Mouse (Mus musculus): Measurements from ENCODE around the gene Alpi. TPM values are rescaled to one million over a fixed set of nuclear protein-coding genes. Genes with fewer than 3 reads are reported as not detected.
A peak's percentile ranks its signal among the peaks of the same experiment; 100 is the strongest.

The Alpi gene
- polyA plus RNA-seq, 1 experiment from 2014 or later = not detected

DNA sequence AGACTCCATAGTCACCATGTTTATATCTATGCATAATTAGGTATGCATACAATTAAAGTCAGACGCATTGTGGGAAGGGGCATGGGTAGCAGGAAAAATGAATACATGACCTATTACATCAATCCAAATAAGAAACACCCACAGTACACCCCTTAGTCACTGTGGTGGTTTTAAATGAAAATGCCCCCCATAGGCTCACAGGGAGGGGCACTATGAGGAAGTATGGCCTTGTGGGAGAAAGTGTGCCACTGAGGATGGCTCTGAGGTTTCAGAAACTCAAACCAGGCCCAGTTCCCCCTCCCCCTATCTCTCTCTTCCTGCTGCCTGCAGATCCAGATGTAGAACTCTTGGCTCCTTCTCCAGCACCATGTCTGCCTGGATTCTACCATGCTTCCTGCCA is 2.5 kb upstream of the Alpi start:
- no peak overlapping the region for H3K9ac ChIP-seq
- 64% methylated on average over 1 of the region's 1 CpGs for WGBS
- H3K27me3 ChIP-seq = no peaks in the 10 kb centered on the region
- H3K4me2 ChIP-seq = no peak overlapping the region
- H3K9me3 ChIP-seq = no peaks in the 10 kb centered on the region
- no peaks in the 10 kb centered on the region for H3K36me3 ChIP-seq
- H3K4me1 ChIP-seq (replicated peaks) = no peaks in the 10 kb centered on the region
- H3K4me3 ChIP-seq = no peak overlapping the region
- H3K27ac ChIP-seq (replicated peaks) = no peak overlapping the region
- ATAC-seq (ENCODE audit: low FRiP score, low read depth) = no peak

DNA sequence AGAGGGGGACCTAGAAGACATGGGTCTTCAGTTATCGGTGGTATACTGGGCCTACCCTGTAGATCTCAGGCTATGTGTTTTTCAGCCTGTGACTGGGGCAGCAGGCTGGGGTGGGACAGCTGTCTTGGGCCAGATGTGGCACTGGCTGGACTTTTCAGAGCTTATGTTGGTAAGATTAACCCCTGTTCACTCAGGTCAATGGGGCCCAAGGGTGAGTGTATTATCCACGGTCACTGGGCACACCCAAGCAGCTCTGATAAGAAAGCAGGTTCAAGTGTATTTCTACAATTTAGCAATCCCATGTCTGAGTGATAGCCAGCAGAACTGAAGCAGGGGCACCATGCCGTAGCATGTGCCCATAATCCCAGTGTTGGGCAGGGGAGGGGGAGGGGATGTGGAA is 708 bp upstream of the Alpi start:
- no peaks in the 10 kb centered on the region for H3K36me3 ChIP-seq
- no peaks in the 10 kb centered on the region for H3K9me3 ChIP-seq
- no peaks in the 10 kb centered on the region for H3K4me1 ChIP-seq (replicated peaks)
- H3K4me3 ChIP-seq = no peak overlapping the region
- H3K4me2 ChIP-seq = no peak overlapping the region
- 90% methylated on average over 3 of the region's 3 CpGs for WGBS
- no peak overlapping the region for H3K9ac ChIP-seq
- H3K27me3 ChIP-seq = no peaks in the 10 kb centered on the region
- ATAC-seq (ENCODE audit: low FRiP score, low read depth) = no peak
- H3K27ac ChIP-seq (replicated peaks) = no peak overlapping the region

DNA sequence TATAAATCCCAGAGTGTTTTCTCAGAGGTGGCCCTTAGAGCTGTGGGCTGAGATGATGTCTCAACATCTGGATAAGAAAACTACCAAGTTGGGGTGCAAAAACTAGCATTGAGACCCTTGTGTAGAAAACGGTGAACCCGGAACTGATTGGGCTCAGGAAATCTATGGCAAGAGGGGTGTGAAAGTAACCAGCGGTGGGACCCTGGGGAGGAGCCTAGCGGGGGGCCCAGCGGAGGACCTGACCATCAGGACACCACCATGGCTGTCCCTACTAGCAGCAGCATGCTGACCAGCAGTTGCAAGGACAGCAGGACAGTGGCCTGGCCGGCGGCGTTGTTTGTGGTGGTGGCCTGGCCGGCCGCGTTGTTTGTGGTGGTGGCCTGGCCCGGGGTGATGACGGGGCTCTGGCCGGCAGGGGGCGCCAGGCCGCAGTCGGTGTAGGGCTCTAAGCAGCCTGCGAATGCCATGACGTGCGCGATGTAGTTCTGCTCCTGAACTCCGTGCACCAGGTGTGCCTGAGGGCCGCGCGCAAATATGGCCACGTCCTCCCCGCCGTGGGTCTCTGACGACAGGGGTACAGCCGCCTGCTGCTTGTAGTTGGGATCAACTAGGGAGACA is 2.9 kb downstream of the Alpi start:
- Histone ChIP-seq H3K27ac (replicated peaks) (no peak overlapping the region), H3K4me2 (peak overlapping the region; percentile 30), H3K9ac (no peak overlapping the region), H3K4me3 (no peak overlapping the region), H3K9me3 (no peaks in the 10 kb centered on the region), H3K4me1 (replicated peaks) (no peaks in the 10 kb centered on the region), H3K36me3 (no peaks in the 10 kb centered on the region), H3K27me3 (no peaks in the 10 kb centered on the region)
- 14% methylated on average over 30 of the region's 30 CpGs for WGBS
- peak; percentile 60; the same call in 1 of the 2 replicates for ATAC-seq (ENCODE audit: low FRiP score, low read depth)

GRCm38 (mm10) chr1:87095642-87096041 is 5.8 kb downstream of the Alpi start:
- Histone ChIP-seq H3K4me3 (no peak overlapping the region), H3K27me3 (no peaks in the 10 kb centered on the region), H3K9me3 (no peaks in the 10 kb centered on the region), H3K4me1 (replicated peaks) (no peaks in the 10 kb centered on the region), H3K9ac (no peak overlapping the region), H3K4me2 (no peak overlapping the region), H3K36me3 (no peaks in the 10 kb centered on the region), H3K27ac (replicated peaks) (no peak overlapping the region)
- WGBS = 80% methylated on average over 8 of the region's 8 CpGs
- ATAC-seq (ENCODE audit: low FRiP score, low read depth) = no peak

- Histone ChIP-seq H3K4me3 (no peak within 1 kb of the TSS), H3K4me2 (no peak within 1 kb of the TSS), H3K27ac (replicated peaks) (no peak within 1 kb of the TSS), H3K9ac (no peak within 1 kb of the TSS), H3K27me3 (no peaks in the 10 kb centered on the region), H3K9me3 (no peaks in the 10 kb centered on the region), H3K4me1 (replicated peaks) (no peaks in the 10 kb centered on the region), H3K36me3 (no peaks in the 10 kb centered on the region)
- no peak for ATAC-seq (ENCODE audit: low FRiP score, low read depth)
- 84% methylated on average over 4 of the region's 4 CpGs for WGBS
These were observed 11.6 kb downstream of the Alpi start, which contains the start of gene Alppl2 for GRCm38 (mm10) chr1:87089828-87090227. TSS of gene Alppl2 (minus strand) at chr1:87089928.

DNA sequence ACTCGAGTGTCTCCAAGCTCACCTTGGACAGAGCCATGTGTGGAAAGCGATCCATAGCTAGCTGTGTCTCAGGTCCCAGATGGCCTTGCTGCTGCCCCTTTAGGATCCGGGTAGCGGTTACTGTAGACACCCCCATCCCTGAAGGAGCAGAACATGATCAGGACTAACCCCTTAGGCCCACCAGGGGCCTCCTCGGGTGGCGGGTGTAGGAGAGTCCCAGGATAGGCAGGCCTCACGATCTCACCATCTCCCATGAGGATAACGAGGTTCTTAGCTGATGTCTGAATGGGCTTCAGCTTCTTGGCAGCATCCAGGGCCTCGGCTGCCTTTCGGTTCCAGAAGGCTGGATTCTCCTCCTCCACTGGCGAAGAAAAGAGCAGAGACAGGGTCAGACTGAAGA is 12.2 kb downstream of the Alpi start:
- H3K27ac ChIP-seq (replicated peaks) = no peak overlapping the region
- no peaks in the 10 kb centered on the region for H3K4me1 ChIP-seq (replicated peaks)
- H3K27me3 ChIP-seq = no peaks in the 10 kb centered on the region
- no peaks in the 10 kb centered on the region for H3K36me3 ChIP-seq
- no peak overlapping the region for H3K9ac ChIP-seq
- no peak overlapping the region for H3K4me3 ChIP-seq
- H3K4me2 ChIP-seq = no peak overlapping the region
- no peaks in the 10 kb centered on the region for H3K9me3 ChIP-seq
- ATAC-seq (ENCODE audit: low FRiP score, low read depth) = no peak
- 92% methylated on average over 11 of the region's 11 CpGs for WGBS

DNA sequence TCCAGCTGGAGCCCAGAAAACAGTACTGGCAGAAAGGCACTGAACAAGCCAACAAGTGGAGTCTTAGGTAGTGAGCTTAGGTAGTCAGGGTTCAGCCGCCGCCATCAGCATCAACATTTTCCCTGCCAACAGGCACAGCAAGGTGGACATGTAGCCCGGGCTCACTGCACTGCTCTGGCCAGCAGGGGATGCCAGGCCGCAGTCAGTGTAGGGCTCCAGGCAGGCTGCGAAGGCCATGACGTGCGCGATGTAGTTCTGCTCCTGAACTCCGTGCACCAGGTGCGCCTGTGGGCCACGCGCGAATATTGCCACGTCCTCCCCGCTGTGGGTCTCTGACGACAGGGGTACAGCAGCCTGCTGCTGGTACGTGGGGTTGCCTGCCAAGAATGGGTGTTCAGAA is 14.4 kb downstream of the Alpi start:
- Histone ChIP-seq H3K9ac (no peak overlapping the region), H3K9me3 (no peaks in the 10 kb centered on the region), H3K4me1 (replicated peaks) (no peaks in the 10 kb centered on the region), H3K27me3 (no peaks in the 10 kb centered on the region), H3K36me3 (no peaks in the 10 kb centered on the region), H3K27ac (replicated peaks) (no peak overlapping the region), H3K4me3 (no peak overlapping the region), H3K4me2 (no peak overlapping the region)
- no peak for ATAC-seq (ENCODE audit: low FRiP score, low read depth)
- WGBS = 73% methylated on average over 17 of the region's 17 CpGs

DNA sequence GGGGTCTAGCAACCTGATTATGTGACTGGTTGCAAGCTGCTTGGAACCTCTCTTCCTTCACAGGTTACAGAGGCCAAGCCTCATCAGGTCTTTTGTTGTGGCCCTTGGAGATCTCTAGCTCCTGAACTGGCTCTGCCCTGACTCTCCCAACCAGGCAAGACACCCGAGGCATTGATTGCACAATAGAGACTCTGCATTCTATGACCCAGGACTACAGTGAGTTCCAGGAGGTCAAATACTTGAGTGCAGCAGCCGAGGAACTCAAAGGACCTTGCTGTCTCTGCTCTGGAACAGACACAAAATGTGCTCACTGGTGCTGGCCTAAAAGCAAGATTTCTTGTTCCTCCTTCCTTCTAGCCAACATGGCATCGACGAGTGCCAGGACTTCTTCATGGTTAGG is 15.2 kb downstream of the Alpi start:
- no peak overlapping the region for H3K9ac ChIP-seq
- no peaks in the 10 kb centered on the region for H3K9me3 ChIP-seq
- H3K27me3 ChIP-seq = no peaks in the 10 kb centered on the region
- H3K4me1 ChIP-seq (replicated peaks) = no peaks in the 10 kb centered on the region
- no peak overlapping the region for H3K27ac ChIP-seq (replicated peaks)
- WGBS = 70% methylated on average over 4 of the region's 4 CpGs
- no peak overlapping the region for H3K4me2 ChIP-seq
- no peak overlapping the region for H3K4me3 ChIP-seq
- ATAC-seq (ENCODE audit: low FRiP score, low read depth) = no peak
- no peaks in the 10 kb centered on the region for H3K36me3 ChIP-seq

- no peak overlapping the region for H3K4me3 ChIP-seq
- H3K4me1 ChIP-seq (replicated peaks) = no peaks in the 10 kb centered on the region
- H3K27ac ChIP-seq (replicated peaks) = no peak overlapping the region
- no peak overlapping the region for H3K9ac ChIP-seq
- no peak overlapping the region for H3K4me2 ChIP-seq
- no peaks in the 10 kb centered on the region for H3K27me3 ChIP-seq
- no peaks in the 10 kb centered on the region for H3K36me3 ChIP-seq
- no peak for ATAC-seq (ENCODE audit: low FRiP score, low read depth)
- 89% methylated on average over 8 of the region's 8 CpGs for WGBS
- no peaks in the 10 kb centered on the region for H3K9me3 ChIP-seq
These were observed 27.6 kb downstream of the Alpi start for GRCm38 (mm10) chr1:87073776-87074175.

GRCm38 (mm10) chr1:87070720-87071119 is 30.7 kb downstream of the Alpi start:
- no peak for ATAC-seq (ENCODE audit: low FRiP score, low read depth)
- no peak overlapping the region for H3K9ac ChIP-seq
- H3K4me3 ChIP-seq = no peak overlapping the region
- H3K27me3 ChIP-seq = no peaks in the 10 kb centered on the region
- H3K27ac ChIP-seq (replicated peaks) = no peak overlapping the region
- H3K9me3 ChIP-seq = no peaks in the 10 kb centered on the region
- no peaks in the 10 kb centered on the region for H3K36me3 ChIP-seq
- H3K4me1 ChIP-seq (replicated peaks) = no peaks in the 10 kb centered on the region
- WGBS = 48% methylated on average over 16 of the region's 16 CpGs
- H3K4me2 ChIP-seq = no peak overlapping the region

DNA sequence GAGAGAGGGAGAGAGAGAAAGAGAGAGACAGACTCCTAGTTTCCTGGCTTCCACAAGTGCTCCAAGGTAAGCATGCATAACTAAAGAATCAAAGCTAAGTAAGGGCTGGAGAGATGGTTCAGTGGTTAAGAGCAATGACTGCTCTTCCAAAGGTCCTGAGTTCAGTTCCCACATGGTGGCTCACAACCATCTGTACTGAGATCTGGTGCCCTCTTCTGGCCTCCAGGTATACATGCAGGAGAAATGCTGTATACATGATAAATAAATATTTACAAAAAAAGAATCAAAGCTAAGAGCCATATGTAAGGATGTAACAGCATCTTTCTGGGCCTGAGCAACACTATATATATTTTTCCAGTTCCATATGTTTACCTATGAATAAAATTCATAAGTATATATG is 40.5 kb downstream of the Alpi start:
- Histone ChIP-seq H3K4me1 (replicated peaks) (no peaks in the 10 kb centered on the region), H3K27me3 (no peaks in the 10 kb centered on the region), H3K36me3 (no peaks in the 10 kb centered on the region), H3K27ac (replicated peaks) (no peak overlapping the region), H3K4me2 (no peak overlapping the region), H3K9me3 (no peaks in the 10 kb centered on the region), H3K9ac (no peak overlapping the region), H3K4me3 (no peak overlapping the region)
- ATAC-seq (ENCODE audit: low FRiP score, low read depth) = no peak

GRCm38 (mm10) chr1:87059042-87059665 is 42.3 kb downstream of the Alpi start:
- no peaks in the 10 kb centered on the region for H3K9me3 ChIP-seq
- no peak overlapping the region for H3K4me2 ChIP-seq
- no peak overlapping the region for H3K4me3 ChIP-seq
- no peaks in the 10 kb centered on the region for H3K27me3 ChIP-seq
- no peaks in the 10 kb centered on the region for H3K4me1 ChIP-seq (replicated peaks)
- no peaks in the 10 kb centered on the region for H3K36me3 ChIP-seq
- no peak overlapping the region for H3K27ac ChIP-seq (replicated peaks)
- WGBS = 80% methylated on average over 8 of the region's 8 CpGs
- ATAC-seq (ENCODE audit: low FRiP score, low read depth) = no peak
- no peak overlapping the region for H3K9ac ChIP-seq

DNA sequence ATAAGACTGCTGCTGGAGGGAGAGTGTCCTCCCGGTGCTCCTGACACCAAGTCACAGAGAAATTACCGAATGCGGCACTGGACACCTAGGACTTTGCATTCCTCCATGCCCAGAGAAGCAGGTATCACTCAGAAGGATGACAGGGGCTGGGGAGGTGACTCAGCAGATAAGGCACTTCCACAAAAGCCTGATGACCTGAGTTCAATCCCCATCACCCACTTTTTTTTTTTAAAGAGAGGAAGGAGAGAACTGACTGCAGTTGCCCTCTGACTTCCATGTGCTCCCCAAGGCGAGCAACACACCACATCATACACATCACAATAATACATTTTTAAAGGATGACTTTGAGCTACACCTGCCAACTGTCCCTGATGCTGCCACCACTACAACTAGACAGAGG is 44.3 kb downstream of the Alpi start:
- no peaks in the 10 kb centered on the region for H3K9me3 ChIP-seq
- no peak overlapping the region for H3K4me3 ChIP-seq
- H3K27ac ChIP-seq (replicated peaks) = no peak overlapping the region
- H3K27me3 ChIP-seq = no peaks in the 10 kb centered on the region
- WGBS = 77% methylated on average over 4 of the region's 4 CpGs
- no peaks in the 10 kb centered on the region for H3K4me1 ChIP-seq (replicated peaks)
- no peak overlapping the region for H3K4me2 ChIP-seq
- H3K9ac ChIP-seq = no peak overlapping the region
- ATAC-seq (ENCODE audit: low FRiP score, low read depth) = no peak
- H3K36me3 ChIP-seq = no peaks in the 10 kb centered on the region
